Mouse (Mus musculus): ENCODE measurements around the gene Kcnq5.

Kcnq5 gene

DNA sequence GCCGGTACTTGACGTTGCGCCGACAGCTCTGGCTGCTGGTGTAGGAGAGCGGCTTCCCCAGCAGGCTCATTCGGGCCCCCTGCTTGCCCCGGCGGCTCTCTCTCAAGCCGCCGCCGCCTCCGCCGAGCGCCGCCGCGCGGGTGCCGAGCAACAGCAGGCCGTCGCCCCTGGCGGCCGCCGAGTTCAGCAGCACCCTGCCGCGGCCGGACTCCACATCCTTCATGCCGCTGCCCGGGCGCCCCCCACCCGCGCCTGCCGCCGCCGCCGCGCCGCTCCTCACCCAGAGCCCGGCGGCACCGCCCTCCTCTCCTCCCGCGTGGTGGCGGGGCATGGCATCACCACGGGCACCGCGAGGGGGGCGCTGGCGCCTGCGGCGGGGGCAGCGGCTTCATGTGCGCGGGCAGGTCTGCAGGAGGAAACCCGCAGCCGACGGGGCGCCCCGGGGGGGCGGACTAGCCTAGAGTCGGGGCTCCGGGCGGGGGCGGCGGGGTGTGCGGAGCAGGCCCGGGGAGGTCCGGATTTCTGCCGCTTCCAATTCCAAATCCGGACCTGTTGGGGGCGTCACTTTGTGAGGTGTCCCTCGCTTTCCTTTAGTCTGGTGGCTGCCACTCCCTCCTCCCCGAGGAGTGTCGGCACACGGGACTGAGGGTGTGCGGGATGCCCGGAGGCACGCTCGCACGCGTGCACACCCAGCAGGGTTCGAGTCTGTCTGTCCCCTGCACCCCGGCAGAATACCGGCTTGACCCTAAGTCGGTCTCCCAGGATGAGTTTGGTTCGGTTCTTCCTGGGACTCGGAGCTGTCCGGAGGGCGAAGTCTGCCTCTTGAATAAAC, at the start of gene Kcnq5:
TSS of gene Kcnq5 (minus strand) at position 692 of the 832 bp plus-strand sequence.
- no peak for DNase-seq (ENCODE audit: low read depth, low spot score)

GRCm38 (mm10) chr1:21979755-21980154, 18.0 kb upstream of the Kcnq5 start:
- no peak for DNase-seq (ENCODE audit: low read depth, low spot score)

DNA sequence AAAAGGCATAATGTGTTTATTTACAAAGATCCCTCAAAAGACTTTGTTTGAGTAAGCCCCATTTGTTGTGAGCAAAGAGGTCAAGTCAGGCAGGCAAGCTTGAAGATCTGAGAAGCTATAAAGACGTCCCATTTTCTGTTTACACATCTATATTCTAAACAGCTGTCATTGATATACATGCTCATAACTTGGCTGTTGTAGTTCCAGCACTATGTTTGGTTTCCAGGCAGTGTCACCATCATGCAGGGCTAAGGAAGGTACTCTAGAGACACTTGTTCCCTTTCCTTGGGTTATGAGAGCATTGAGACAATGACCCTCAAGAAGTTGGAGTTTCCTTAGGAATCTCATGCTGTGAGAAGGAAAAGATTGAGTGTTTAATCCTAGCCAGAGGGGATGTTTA, 17.6 kb upstream of the Kcnq5 start:
- no peak for DNase-seq (ENCODE audit: low read depth, low spot score)

DNA sequence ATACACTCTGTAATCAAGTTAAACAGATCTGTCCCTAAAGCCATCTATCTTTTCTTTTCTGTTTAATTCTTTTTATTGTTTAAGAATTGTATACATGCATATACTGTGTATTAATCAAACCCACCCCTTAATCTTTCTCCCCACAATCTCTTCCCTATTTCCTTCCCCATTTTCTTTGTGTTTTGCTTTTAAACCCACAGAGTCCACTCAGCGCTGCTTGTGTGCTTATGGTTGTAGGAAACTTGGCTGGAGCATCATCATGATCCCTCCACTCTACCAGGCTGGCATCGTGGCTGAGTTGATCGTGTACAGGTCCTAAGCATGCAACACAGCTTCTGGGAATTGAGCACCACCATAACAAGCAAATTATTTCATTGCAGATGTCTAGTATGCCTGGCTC, 12.3 kb upstream of the Kcnq5 start:
- DNase-seq (ENCODE audit: low read depth, low spot score), result no peak

GRCm38 (mm10) chr1:21967139-21967538, 5.4 kb upstream of the Kcnq5 start:
- peak; percentile 2 for DNase-seq (ENCODE audit: low read depth, low spot score)

GRCm38 (mm10) chr1:21962896-21963864, 1.4 kb upstream of the Kcnq5 start:
- no peak for DNase-seq (ENCODE audit: low read depth, low spot score)

DNA sequence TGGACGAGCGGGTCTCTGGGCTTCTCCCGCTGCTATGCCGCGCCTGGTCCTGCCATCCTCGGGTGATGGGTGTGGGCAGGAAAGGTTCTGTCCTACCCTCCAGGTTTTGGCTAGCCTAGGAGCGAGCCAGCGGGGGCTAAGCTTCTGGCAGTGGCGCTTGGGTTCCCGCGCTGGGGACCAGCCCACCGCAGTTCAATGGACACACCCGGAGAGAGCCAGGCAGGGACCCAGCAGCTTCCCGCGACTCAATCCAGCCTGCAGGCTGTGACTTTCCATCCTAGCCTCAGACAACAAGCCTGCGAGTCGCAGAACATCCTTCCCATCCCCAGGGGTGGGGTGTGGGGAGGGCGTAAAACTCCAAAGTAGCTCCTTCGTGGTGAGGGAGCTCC, 335 bp upstream of the Kcnq5 start:
- DNase-seq (ENCODE audit: low read depth, low spot score), result no peak

- DNase-seq (ENCODE audit: low read depth, low spot score), result no peak
Measured at GRCm38 (mm10) chr1:21960421-21961250, 1.1 kb downstream of the Kcnq5 start.

- DNase-seq (ENCODE audit: low read depth, low spot score), result no peak
Measured at GRCm38 (mm10) chr1:21959648-21960285, 2.0 kb downstream of the Kcnq5 start.

DNA sequence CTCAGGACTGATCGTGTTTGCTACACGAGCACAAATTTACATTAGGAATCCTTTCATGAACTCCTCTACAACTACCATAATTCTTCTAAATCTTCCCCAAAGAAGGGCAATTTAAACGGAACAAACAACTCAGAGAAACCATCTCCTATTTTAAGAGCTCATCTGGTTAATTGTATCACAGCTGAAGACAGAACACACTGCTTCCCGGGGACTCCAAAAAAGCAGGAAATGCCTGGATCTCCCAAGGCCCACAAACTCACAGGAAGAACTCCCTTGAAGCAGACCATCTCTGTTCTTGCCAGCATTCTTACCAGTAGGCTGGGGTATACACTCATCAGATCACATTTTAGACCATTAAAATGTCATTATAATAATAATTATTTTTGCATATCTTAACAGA, 3.7 kb downstream of the Kcnq5 start:
- no peak for DNase-seq (ENCODE audit: low read depth, low spot score)

DNA sequence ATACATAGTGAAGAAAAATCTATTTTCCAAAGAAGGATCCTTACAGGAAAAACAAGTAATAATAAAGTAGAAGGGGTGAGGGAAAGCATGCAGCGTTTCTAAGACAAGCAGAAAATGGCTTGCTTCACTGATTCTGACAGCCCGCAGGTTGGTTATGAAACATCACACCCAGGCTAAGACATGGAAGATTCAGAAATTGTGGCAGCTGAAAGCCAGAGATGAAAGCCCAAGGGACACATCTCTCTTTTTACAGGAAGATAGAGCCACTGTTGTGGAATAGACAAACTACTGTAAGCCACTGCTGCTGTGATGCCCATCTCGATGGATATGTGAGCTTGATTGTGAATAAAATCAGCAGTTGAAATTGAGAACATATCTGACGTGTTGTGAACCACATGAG, 20.9 kb downstream of the Kcnq5 start:
- DNase-seq (ENCODE audit: low read depth, low spot score), result no peak

- DNase-seq (ENCODE audit: low read depth, low spot score), result no peak
Measured at GRCm38 (mm10) chr1:21927182-21927581, 34.6 kb downstream of the Kcnq5 start.

DNA sequence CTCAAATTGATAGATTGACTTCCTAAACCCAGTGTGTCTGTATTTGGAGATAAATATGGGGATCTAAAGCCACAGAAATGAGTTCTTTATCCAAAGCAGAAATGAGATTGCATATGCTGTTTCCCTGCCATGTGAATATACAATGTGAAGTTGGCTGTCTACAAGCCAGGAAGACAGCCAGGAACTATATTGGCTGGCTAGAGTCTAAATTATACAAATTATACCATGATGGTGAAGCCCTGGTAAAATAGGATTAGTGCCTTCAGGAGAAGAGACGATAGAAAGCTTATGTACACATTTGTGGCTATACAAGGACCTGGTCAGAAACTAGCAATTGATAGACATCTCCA, 38.5 kb downstream of the Kcnq5 start:
- DNase-seq (ENCODE audit: low read depth, low spot score), result no peak

DNA sequence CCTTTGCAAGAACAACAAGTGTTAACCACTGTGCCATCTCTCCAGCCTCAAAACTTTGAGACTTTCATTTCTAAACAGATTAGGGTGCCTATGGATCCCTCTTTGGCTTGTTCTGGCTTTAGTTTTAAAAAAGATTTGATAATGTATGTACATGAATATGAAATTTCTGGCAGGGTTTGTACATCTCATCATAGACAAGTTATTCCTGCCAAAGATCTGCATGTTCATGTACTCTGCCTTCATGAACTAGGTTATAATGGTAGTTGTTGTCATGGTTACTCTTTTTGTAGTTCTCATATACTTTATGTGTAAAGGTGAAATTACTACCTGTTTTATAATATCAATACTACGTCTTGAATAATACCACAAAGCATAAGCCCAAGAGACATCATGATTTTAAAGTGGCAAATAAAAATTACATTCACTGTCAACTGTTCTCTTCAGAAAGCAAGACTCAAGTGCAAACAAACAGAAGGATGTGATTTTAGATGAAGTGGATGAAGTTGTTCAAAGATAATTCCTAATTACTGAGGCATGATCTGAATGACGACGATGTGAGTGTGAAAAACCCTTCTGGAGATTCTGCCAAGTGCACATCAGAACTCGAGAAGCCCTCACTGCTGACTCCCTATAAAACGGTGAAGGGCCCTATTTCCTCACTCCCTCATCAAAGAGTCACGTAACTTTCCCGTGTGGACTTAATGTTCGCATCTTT, 39.0 kb downstream of the Kcnq5 start:
- DNase-seq (ENCODE audit: low read depth, low spot score), result no peak

DNA sequence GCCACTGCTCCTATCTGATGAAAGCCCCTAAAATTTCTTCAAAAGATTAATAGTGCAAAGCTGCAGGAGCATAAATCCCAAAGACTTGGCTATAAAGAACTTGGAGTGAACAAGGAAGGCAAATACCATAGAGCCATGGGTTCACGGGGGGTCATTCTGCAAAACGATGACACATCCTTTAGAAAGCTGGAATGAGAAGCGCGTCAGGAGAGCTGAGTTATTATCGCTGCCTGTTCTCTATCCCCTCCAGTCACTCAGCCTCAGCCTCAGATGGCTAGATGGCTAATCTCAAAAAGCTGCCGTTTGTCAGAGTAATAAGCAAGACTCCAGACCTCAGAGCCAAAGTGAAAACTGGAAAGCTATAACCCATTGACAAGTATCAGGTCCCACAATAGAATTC, 42.5 kb downstream of the Kcnq5 start:
- no peak for DNase-seq (ENCODE audit: low read depth, low spot score)

DNA sequence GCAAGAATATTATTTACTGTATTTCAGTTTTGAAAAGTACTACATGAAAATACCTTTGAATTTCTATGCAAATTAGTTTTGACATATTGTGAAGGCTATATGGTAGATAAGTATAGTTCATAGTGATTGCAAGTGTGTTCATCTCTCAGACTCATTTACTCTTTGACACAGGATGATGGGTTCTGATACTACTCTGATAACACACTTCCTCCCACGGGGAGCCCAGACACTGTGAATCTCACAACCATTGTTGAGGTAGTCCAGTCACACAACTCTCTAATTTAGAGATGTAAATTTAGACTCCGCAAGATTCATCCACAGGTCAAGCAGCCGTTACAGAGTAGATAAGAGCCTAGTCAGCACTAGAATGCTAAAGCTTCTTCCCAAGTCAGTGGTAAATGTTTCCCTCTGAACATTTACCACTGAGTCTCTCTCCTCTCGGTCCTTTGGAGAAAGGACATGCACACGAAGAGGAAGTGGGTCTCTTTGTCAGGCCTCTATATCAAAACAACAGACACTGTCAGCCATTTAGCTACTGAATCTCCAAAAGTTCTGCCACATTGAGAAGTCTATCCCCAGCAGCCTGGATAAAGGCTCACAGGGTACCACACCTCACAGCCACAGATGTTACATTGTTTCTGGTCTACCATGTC, 65.5 kb downstream of the Kcnq5 start:
- no peak for DNase-seq (ENCODE audit: low read depth, low spot score)

DNA sequence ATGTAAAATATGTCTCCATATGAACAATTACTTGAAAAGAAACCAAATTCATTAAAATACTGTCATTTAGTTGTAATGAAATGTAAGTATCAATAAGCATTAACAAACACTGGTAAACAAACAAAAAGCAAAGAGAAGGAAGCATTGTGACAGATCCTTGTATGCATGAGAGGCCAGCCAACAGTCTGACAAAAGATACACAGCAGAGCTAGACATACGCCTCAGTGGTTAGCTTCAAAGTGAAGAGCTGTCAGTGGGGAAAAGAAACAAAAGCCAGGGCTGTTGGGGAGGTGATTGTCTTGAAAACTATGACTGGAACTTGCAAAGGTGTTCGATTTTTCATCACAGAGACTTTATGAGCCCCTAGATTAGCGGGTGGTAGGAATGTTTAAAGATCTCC, 78.0 kb downstream of the Kcnq5 start:
- DNase-seq (ENCODE audit: low read depth, low spot score), result no peak

DNA sequence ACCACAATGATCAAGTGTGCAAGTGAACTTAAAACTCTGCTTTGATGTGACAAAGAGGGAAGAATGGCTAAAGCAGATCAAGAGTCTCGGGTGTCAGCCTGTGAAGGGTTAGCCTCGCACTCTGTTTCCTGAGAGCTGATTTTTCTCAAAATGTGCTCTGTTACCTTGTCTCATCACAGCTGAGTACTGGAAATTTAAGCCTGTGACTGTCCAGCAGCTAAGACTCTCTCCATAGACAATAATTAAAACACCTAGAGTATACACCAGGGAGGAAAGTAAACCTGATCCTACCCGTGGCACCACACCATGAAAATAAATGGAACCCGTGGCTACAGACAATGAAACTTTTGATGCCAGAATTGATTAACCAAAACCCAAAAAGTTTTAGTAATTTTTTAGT, 90.9 kb downstream of the Kcnq5 start:
- no peak for DNase-seq (ENCODE audit: low read depth, low spot score)

- no peak for DNase-seq (ENCODE audit: low read depth, low spot score)
Measured at GRCm38 (mm10) chr1:21868484-21868883, 93.3 kb downstream of the Kcnq5 start.

- DNase-seq (ENCODE audit: low read depth, low spot score), result no peak
Measured at GRCm38 (mm10) chr1:21856399-21856798, 105.3 kb downstream of the Kcnq5 start.

Measured in 3T3-L1 (cell line).